Mouse (Mus musculus) stomach, postnatal 0 days (tissue): ENCODE results near the gene Cenpl.

ENCODE experiments used
- CTCF ChIP-seq: IDR thresholded peaks from 2 replicates; pipeline ENCODE4 v1.5.1; 2016; ENCODE audit warnings: antibody characterized with exemption, low read depth, mild to moderate bottlenecking, moderate library complexity
- EP300 ChIP-seq: optimal IDR thresholded peaks from 2 replicates; pipeline ENCODE3; 2016; ENCODE audit warnings: antibody characterized with exemption

GRCm38 (mm10) chr1:161035786-161036404 is 34.6 kb upstream of the Cenpl start:
- TF ChIP-seq CTCF (no peak), EP300 (no peak)
